Mouse (Mus musculus): ENCODE measurements at regions not wholly inside any gene's neighbourhood (a gene's known extent, or its start where the extent isn't known, plus 50 kb on each side); places are given as distances from the start of the nearest gene placed in this dataset.
"Not testable (repeated sequence)": the region's sequence is repeated elsewhere in the genome, so short reads cannot be mapped to it uniquely, and the experiment has no call there.

DNA sequence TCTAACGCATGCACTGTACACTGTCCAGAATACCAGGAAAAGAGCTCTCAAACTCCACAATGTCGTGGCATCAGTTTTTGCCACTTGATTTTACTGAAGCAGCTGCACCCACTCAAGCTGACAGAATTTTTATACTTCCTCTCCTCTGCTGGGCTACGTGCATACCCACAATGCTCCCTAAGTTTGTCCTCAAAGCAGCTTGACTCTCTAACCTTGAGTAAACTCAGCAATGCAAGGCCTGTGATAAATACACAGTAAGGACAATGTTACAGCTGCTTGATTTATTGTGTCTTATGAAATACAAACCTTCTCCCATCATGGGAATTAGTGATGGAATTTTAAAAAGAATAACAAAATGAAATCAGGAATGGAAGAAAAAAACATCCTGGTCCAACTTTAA, 129.7 kb downstream of the Trmt11 start:
- in situ Hi-C loops (cut with MboI, MseI), result no loop called here

DNA sequence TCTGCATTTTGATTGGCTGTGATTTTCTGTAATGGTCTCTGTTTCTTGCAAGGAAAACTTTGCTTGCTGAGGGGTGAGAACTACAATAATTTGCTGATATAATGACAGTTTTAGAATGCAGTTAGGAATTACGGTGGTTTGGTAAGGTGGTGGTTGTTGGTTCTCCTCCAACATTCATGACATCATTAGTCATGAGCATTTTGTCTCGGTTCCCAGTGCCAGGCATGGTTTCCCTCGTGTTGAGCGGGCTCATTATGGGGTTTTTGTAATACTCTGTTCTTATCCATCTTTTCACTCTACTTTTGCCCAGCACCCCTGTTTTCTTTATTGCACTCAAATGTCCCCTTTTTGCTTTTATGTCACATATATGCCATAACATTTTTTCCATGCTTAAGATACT, 149.9 kb downstream of the Trmt11 start:
- in situ Hi-C loops (cut with MboI, MseI), result loop anchor here (10.0 kb wide), 1 partner anchor 586 kb away; no protein-coding TSS in a partner anchor

DNA sequence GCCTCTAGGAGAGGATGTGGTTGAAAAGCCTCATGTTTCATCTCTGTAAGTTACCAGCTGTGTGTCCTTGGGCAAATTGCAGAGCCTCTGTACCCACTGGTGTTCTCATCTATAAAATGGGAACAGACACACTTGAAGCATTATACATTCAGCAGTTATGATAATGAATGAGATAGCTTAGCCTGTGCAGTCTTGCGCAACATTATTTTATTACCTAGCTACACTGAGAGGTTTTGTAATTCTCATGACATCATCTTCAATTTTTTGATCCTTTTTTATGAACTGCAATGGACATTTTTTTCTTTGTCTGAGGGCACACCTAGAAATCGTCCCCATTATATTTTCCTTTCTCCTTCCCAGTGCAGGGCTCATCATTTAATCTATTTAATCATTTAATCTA, 153.5 kb downstream of the Trmt11 start:
- in situ Hi-C loops (cut with MboI, MseI), result no loop called here

DNA sequence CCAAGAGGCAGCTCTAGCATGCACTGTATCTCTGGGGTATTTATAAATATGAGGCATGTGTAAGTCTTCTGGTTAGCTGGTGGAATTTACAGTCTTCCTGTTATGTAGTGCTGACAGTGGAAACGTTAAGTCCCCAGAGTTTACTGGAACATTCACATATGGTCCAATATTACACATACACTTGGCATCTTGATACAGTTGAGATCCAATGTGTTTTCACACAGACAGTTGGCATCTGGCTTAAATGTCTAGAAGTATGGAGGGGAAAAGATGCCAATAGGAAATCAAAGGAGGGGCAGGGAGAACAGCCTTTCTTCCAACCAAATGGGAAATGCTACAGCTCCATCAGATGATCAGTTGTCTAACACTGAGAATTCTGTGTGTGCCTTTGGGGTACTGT, 154.0 kb downstream of the Trmt11 start:
- in situ Hi-C loops (cut with MboI, MseI), result no loop called here

DNA sequence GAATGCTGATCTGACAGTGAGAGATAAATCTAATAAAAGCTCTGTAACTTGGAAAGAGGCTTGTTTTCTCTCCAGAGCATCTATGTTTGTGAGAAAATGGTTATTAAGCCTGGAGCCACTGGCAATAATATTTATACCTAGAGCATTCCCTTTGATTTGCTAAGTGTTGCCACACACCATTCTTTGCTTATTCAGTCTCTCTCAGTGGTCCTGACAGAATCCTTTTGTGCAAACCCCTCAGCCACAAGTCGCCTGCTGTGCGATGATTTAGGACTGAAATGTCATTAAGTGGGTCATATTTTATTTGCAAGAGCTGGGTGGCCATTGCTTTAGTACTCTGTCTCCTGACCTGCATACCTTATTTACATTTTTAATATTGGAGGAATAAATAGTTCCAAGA, 160.7 kb downstream of the Trmt11 start:
- in situ Hi-C loops (cut with MboI, MseI), result no loop called here

DNA sequence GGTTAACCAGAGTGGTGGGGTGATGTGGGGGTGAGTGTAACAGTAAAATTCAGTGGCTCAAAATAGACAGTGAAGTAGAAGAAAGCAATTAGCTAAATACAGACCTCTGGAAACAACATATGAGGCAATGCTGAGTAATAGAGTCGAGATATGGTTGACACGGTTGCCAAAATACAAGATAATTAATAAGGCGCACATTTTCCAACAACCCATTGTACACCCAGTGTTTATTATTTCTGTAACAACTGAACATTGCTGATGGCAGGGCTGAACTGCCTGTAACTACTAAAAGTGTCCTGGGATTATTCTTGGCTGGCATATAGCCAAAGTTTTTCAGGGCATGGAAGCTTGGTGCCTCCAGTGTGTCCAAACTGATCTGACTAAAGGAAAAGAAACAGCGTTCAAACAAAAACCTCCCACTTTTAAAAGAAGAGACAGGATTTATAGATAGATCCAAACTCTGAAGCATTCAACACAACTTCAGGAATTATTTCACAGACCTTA, 174.1 kb downstream of the Trmt11 start:
- in situ Hi-C loops (cut with MboI, MseI), result no loop called here

DNA sequence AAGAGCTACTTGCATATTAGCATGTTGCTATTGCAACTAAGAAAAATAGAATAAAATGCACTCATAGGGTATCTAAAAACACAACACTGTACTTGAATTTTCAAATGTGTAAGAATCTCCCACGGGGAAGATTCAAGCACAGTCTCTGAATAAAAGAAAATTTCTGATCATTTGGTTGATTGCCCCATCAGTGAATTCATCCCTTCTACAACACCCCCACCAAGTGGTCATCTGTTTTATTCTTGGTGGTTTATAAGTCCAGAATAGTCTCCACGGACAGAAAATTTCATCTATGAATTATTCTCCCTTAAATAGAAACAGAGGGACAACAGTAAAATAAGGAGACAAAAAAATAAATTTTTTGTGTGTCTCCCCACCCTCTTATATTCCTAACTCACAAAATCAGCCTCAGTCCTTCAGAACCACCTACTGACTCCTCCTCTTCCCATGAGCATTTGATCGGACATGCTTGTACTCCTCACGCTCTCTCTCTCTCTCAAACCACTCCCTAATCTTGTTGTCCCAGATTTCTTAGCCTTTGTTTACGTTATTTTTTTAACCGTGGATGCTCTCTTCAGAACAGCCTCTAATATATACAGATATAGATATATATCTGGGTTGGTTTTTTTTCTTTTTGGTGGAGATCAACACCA, 181.0 kb downstream of the Trmt11 start:
- in situ Hi-C loops (cut with MboI, MseI), result no loop called here

DNA sequence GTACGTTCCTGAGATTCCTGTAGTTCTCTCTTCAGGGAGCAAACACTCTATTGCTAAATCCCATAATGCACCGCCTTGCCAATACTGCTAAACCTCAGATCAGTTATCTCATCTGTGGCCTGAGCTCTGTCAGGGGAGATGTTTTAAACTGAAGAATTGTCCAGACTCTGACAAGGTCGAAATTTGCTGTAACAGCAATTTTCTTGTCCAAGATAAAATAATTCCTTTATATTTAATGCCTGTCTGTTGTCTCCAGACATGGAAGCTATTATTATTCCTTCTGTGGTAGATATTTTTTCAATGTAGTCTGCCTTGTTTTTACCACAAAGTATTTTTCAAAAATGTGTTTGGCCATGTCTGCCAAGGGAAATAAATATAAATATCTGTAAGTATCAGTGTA, 184.2 kb downstream of the Trmt11 start:
- in situ Hi-C loops (cut with MboI, MseI), result no loop called here

DNA sequence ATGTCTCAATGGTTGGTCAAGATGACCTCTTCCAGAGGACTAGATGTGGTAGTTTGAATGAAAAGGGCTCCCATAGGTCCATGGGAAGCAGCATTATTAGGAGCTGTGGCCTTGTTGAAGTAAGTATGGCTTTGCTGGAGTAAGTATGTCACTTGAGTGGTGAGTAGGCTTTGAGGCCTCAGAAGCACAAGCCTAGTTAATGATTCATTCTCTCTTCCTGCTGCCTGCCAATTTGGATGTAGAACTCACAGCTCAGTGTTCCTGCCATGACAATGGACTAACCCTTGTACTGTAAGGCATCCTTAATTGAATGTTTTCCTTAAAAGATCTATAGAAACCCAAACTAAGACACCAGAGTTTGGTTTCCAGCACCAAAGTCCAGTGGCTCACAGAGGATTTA, 188.8 kb downstream of the Trmt11 start:
- in situ Hi-C loops (cut with MboI, MseI), result no loop called here

DNA sequence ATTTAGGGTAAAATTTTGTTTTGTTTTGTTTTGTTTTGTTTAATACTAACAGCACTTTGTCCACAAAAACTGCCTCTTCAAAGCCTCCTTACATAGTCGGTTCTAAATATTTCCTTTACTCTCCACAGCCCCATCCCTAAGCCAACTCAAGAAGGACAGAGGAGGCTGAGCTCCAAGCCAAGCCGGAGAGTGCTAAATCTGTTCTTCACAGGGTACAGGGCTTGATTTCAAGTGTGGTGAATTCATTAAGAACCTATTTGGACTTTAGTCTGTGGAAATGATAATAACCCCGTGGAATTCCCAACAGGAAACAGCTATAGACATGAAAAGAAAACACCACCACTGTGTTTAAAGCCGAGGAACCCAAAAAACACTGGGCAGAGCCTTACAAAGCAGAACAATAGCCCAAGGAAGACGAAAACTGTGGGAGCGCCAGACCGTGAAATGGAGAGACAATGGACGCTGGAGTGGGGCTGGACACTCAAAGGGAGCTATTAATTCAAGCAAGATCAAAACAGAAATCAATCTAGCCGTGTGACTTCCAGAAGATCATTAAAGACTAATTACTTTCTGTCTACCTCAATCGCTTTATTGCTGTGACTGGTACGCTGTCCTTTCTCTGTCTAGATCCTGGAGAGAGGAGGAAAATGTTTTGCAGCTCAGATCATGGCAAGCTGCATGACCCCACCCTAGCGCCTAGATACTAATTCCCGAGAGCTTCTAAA, 194.7 kb downstream of the Trmt11 start:
- in situ Hi-C loops (cut with MboI, MseI), result no loop called here

DNA sequence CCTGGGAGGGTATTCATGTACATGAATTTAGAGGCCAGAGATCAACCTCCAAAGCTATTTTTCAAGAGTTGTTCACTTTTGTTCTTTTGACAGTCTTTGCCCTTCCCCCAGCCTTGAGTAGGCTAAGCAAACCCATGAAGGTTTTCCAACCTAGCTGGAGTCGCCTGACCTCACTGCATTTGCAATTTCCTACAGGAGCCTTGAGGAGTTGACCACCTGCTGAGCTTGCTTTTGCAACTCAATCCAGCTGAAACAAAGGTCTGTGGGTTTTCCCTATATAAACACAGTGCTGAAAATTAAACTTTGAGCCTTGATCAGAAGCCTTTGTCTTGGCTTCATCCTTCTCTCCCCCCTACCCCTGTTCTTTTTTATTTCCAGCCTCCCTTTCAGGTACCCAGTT, 170.2 kb upstream of the Cenpw start:
- in situ Hi-C loops (cut with MboI, MseI), result no loop called here

DNA sequence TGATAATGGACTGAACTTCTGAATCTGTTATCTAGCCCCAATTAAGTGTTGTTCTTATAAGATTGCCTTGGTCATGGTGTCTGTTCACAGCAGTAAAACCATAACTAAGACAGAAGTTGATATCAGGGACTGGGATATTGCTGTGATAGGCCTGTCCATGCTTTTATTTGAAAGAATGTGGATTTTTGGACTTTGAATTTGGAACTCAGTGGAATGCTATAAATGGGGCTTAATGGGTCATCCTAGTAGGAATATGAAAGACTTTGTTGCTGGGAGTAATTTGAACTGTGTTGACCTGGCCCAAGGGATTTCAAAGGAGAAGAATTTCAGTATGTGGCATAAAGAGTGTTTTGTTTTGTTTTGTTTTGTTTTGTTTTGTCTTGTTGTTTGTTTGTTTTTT, 160.5 kb upstream of the Cenpw start:
- in situ Hi-C loops (cut with MboI, MseI), result not testable (repeated sequence)

DNA sequence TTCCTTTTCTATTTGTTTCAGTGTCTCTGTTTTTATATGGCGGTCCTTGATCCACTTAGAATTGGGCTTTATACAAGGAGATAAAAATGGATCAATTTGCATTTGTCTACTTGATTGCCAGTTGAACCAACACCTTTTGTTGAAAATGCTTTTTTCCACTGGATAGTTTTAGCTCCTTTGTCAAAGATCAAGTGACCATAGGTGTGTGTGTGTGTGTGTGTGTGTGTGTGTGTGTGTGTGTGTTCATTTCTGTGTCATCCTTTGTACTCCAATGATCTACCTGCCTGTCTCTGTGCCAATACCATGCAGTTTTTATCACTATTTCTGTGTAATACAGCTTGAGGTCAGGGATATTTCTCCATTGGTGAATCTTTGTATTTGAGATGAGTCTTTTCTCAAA, 158.7 kb upstream of the Cenpw start:
- in situ Hi-C loops (cut with MboI, MseI), result no loop called here

DNA sequence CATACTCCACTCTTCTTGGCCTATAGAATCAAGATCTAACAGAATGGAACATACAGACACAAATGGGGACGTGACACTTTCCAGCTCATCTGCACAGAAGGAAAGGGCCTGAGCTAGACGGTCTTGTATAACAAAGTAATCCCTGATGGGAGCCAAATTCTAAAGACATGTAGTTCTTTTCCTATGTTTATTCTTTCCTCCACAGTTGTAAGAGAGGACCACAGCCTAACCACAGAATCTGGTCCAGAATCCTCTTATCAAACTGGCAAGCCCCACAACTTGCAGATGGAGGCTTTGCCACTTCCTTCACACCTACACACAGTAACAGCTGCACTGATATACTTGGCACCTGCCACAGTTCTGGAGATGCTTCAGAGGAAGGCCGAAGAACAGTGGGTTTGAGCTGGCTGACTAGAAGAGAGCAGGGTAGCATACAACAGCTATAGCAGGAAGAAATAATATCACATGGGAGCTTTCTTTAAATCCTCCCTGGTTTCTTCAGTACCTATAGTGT, 142.7 kb upstream of the Cenpw start:
- in situ Hi-C loops (cut with MboI, MseI), result no loop called here

DNA sequence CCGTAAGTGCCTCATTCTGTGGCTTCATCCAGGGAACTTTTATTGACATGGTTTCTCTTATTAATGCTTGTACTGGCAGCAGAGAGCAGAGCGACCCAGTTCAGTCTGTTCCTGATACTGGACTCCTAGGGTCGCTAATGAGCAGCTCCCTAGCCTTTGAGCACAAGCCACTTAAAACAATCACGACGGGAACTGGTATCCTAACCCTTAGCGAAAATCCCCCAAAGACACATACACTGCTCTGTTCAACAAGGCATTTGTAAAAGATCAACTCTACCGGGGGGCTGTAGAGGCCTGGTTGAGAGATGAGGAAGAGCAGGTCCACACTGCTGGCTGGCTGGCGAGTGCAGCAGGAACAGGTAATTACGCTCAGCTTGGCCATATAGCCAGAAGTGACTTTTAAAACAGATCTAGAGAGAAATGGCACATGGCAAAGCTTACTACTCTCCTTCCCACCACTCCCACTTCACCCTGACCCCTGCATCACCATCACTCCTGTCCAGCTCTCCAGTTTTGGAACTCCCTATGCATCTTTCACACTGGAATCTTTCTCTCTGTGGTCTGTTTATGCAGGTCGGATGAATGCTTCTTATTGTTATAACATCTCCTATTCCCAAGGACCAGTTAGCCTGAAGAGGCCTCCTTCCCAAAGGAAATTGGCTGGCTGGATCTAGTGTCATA, 128.1 kb upstream of the Cenpw start:
- in situ Hi-C loops (cut with MboI, MseI), result loop anchor here (10.0 kb wide), 1 partner anchor 1504 kb away; no protein-coding TSS in a partner anchor

DNA sequence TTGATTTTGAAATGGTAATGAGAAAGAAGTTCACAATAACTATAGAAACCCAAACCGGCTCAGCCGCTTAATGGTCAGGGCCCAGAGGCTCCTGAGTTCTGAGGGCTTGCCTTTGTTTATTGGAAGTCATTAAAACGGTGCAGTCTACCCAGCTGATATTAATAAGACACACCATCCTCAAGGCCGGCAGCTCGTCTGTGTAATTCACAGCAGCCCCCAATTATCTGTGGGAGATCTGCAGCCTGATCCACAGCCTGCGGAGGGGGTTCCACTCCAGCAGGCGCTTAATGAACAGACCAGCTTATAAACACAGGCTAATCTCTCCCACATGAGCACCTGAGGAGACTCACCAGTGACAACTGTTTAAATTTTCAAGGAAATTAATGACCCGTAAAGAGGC, 127.5 kb upstream of the Cenpw start:
- in situ Hi-C loops (cut with MboI, MseI), result loop anchor here (10.0 kb wide), 1 partner anchor 1503 kb away; no protein-coding TSS in a partner anchor

DNA sequence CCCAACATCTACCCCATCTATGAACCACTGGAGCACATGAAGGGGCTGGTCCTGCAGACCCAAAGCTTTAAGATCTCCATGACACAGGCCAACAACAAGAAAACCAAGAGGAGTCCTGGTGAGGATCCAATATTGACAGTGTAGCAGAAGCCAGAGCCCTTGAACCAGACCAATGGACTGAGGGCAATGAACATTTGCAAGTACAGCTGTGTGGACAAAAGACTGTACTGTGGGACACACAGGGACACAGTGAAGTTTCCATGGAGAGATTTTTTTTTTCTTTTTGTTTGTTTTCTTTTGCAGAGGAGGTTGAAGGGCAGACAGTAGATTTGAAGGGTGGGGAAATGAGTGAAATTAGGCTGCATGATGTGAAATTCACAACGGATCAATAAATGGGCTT, 126.5 kb upstream of the Cenpw start:
- in situ Hi-C loops (cut with MboI, MseI), result loop anchor here (10.0 kb wide), 1 partner anchor 1502 kb away; no protein-coding TSS in a partner anchor

DNA sequence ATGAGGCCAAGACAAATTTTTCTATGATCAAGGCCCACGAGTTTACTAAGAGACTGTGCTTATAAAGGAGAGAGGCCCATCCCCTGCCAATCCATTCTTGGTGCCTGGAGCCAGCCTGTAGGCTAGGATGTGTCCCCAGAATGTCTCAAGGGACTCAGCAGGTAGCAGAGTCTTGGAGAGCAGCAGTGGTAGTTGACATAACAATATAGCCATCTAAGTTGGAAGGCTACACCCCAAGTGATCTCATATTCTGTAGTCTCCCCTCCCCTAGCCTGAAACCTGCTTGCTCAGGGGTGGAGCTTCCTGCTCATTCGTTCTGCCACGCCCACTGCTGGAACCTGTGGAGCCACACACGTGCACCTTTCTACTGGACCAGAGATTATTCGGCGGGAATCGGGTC, 95.5 kb upstream of the Cenpw start:
- in situ Hi-C loops (cut with MboI, MseI), result not testable (repeated sequence)

DNA sequence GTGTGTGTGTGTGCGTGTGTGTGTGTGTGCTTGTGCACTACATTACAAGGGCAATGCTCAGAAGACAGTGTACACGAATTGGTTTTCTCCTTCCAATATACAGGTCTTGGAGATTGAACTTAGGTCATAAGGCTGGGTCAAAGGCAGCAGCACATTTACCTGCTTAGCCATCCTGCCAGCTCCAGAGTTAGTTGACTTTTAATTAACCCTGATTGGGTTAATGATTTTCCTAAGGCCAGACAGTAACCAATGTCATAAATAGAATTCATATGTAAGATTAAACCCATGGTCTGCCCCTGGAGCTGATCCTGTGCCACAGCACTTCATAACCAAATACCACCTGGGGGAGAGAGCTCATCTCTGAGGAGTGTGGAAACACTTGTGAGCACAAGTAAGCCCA, 81.3 kb upstream of the Cenpw start:
- in situ Hi-C loops (cut with MboI, MseI), result no loop called here

DNA sequence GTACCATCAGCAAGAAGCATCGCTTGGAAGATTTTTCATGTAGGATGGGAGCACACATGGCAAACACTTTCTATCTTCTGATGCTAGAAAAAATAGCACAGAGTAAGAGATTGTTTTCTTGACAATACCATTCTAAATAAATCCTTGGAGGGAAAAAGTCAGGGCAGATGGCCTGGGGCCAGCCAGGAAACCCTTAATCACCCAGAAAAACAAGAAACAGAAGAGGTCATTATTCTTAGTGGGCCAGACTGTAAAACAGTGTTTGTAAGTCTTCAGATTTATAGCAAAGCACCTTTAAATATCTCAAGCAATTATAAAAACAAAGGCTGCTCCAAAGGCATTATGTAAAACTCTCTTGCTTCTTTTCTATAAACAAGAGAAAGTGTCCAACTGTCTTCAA, 80.1 kb upstream of the Cenpw start:
- in situ Hi-C loops (cut with MboI, MseI), result no loop called here

DNA sequence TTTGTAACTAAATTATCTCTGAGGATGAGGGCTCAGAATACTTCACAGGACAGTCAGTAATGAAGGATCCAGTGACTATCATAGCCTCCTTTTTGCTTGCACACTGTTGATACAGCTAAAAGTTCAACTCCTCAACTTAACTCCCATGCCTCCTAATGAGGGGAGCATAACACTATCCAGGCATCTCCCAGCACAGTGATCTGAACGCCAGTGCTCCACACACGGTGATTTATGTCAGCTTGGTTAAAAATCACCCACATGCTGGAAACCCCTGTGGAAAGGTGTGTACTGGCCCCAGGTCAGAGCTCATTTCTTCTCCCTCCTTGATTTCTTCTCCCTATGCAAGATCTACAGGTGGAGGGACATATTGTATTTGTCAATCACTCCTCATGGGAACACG, 79.6 kb upstream of the Cenpw start:
- in situ Hi-C loops (cut with MboI, MseI), result no loop called here

DNA sequence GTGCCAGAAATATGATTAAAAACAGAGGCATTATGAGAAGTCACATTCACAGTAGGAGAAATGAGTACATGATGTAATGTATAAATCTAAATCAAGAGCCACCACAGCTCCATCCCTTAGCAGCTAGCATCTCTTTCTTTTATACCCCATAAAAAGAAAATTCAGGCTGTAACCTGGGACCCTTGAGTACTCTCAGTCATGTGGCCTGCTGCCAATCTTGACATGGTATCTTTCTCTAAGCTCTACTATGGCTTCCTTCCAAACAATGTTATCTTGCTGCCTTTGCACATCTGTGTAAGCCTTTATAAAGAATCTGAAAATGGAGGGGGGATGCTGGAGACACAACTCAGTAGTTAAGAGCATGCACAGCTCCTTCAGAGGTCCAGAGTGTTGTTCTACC, 78.6 kb upstream of the Cenpw start:
- in situ Hi-C loops (cut with MboI, MseI), result no loop called here
